Mouse (Mus musculus) CH12.LX (cell line): ENCODE results near the gene Mmrn2. TPM values are rescaled to one million over a fixed set of nuclear protein-coding genes. Genes with fewer than 3 reads are reported as not detected.

Source experiments
- DNase-seq: peaks from one replicate; pipeline ENCODE4 v3.0.0-alpha.2; 2013; ENCODE audit errors: extremely low read depth
- H3K27ac ChIP-seq: 2 replicates; pipeline ENCODE4 v1.5.1; 2012; ENCODE audit warnings: low read depth, mild to moderate bottlenecking, control low read depth, moderate library complexity; ENCODE audit not compliant: insufficient read depth
- H3K27me3 ChIP-seq: replicated peaks from 2 replicates; pipeline ENCODE3; 2012; ENCODE audit warnings: inconsistent platforms
- H3K36me3 ChIP-seq, 2 experiments: replicated peaks in 1 of 2; 2 replicates each; pipeline versions ENCODE3 to v1.6.1; 2012; ENCODE audit warnings: inconsistent platforms in 1 of 2, low read length in 1 of 2, mild to moderate bottlenecking in 1 of 2, mixed read lengths in 1 of 2, moderate library complexity in 1 of 2; ENCODE audit not compliant: control insufficient read depth in 1 of 2, insufficient read depth in 1 of 2
- H3K4me1 ChIP-seq, 2 experiments: 2 replicates each; pipeline ENCODE4 v1.6.1; 2012; ENCODE audit warnings: inconsistent platforms in 1 of 2, moderate library complexity in 1 of 2; ENCODE audit not compliant: insufficient read depth in 2 of 2, control insufficient read depth in 1 of 2
- H3K4me2 ChIP-seq: 2 replicates; pipeline ENCODE4 v1.6.1; 2012; ENCODE audit warnings: low read depth, mild to moderate bottlenecking, control low read depth; ENCODE audit not compliant: poor library complexity, insufficient read depth, severe bottlenecking
- H3K4me3 ChIP-seq, 3 experiments: fragments of 150-350 bp in 1 of 3; sonication (generic) in 1 of 3; replicated peaks in 1 of 3; 2 replicates each; pipeline versions ENCODE3 to v1.5.1; 2011 to 2012; ENCODE audit warnings: low read depth in 2 of 3, low read length in 2 of 3, mild to moderate bottlenecking in 2 of 3, moderate library complexity in 2 of 3, control low read depth in 1 of 3, improper control_type of control experiment in 1 of 3, inconsistent platforms in 1 of 3, mixed read lengths in 1 of 3; ENCODE audit not compliant: poor library complexity in 1 of 3
- H3K79me2 ChIP-seq: replicated peaks from 2 replicates; pipeline ENCODE4 v1.6.1; 2012; ENCODE audit warnings: mild to moderate bottlenecking, moderate library complexity; ENCODE audit not compliant: control insufficient read depth, poor library complexity, insufficient read depth, severe bottlenecking; ENCODE audit errors: extremely low read depth
- H3K9ac ChIP-seq: 2 replicates; pipeline ENCODE4 v1.6.1; 2012; ENCODE audit warnings: low read depth, mild to moderate bottlenecking, control low read depth, moderate library complexity; ENCODE audit not compliant: insufficient read depth
- H3K9me3 ChIP-seq: replicated peaks from 2 replicates; pipeline ENCODE3; 2012; ENCODE audit warnings: low read length, inconsistent platforms, mixed read lengths
- BHLHE40 ChIP-seq: IDR thresholded peaks from 2 replicates; pipeline ENCODE4 v1.6.1; 2011; ENCODE audit warnings: mild to moderate bottlenecking, low read depth, low read length, improper control_type of control experiment
- CHD2 ChIP-seq: IDR thresholded peaks from 2 replicates; pipeline ENCODE4 v1.6.1; 2011; ENCODE audit warnings: low read length, improper control_type of control experiment
- CTCF ChIP-seq, 2 experiments: IDR thresholded peaks in 1 of 2; conservative IDR thresholded peaks in 1 of 2; 2 replicates each; pipeline ENCODE4 v1.5.1; 2011 to 2012; ENCODE audit warnings: low read depth in 2 of 2, low read length in 2 of 2, improper control_type of control experiment in 1 of 2, inconsistent platforms in 1 of 2, mild to moderate bottlenecking in 1 of 2, moderate library complexity in 1 of 2
- E2F4 ChIP-seq: IDR thresholded peaks from 2 replicates; pipeline ENCODE4 v1.6.1; 2011; ENCODE audit warnings: low read depth, low read length, improper control_type of control experiment; ENCODE audit not compliant: insufficient replicate concordance
- ELF1 ChIP-seq: IDR thresholded peaks from 2 replicates; pipeline ENCODE4 v1.6.1; 2014; ENCODE audit warnings: low read depth, mild to moderate bottlenecking, inconsistent platforms, low read length, improper control_type of control experiment
- EP300 ChIP-seq: IDR thresholded peaks from 2 replicates; pipeline ENCODE4 v1.6.1; 2011; ENCODE audit warnings: low read length, improper control_type of control experiment
- MAZ ChIP-seq: IDR thresholded peaks from 2 replicates; pipeline ENCODE4 v1.6.1; 2012; ENCODE audit warnings: low read depth, mild to moderate bottlenecking, inconsistent platforms, low read length, improper control_type of control experiment, moderate library complexity
- MXI1 ChIP-seq: IDR thresholded peaks from 2 replicates; pipeline ENCODE4 v1.6.1; 2011; ENCODE audit warnings: mild to moderate bottlenecking, low read depth, low read length, improper control_type of control experiment
- MYC ChIP-seq: IDR thresholded peaks from 2 replicates; pipeline ENCODE4 v1.6.1; 2011; ENCODE audit warnings: low read depth, mild to moderate bottlenecking, improper control_type of control experiment, low read length
- PAX5 ChIP-seq: IDR thresholded peaks from 2 replicates; pipeline ENCODE4 v1.6.1; 2012; ENCODE audit warnings: low read length, inconsistent platforms, mixed read lengths
- RAD21 ChIP-seq: IDR thresholded peaks from 2 replicates; pipeline ENCODE4 v1.6.1; 2011; ENCODE audit warnings: low read depth, mild to moderate bottlenecking, low read length, improper control_type of control experiment, moderate library complexity
- RCOR1 ChIP-seq: conservative IDR thresholded peaks from 2 replicates; pipeline ENCODE4 v1.6.1; 2012; ENCODE audit warnings: low read depth, mild to moderate bottlenecking, inconsistent platforms, low read length, improper control_type of control experiment
- SMC3 ChIP-seq: IDR thresholded peaks from 2 replicates; pipeline ENCODE4 v1.6.1; 2011; ENCODE audit warnings: low read depth, low read length, improper control_type of control experiment
- TBP ChIP-seq: conservative IDR thresholded peaks from 2 replicates; pipeline ENCODE4 v1.6.1; 2011; ENCODE audit warnings: low read depth, low read length, improper control_type of control experiment
- USF1 ChIP-seq: IDR thresholded peaks from 2 replicates; pipeline ENCODE4 v1.6.1; 2014; ENCODE audit warnings: low read depth, mild to moderate bottlenecking, inconsistent platforms, low read length, improper control_type of control experiment
- USF2 ChIP-seq: conservative IDR thresholded peaks from 2 replicates; pipeline ENCODE4 v1.6.1; 2011; ENCODE audit warnings: low read depth, low read length, improper control_type of control experiment
- ZC3H11A ChIP-seq: IDR thresholded peaks from 2 replicates; pipeline ENCODE4 v1.6.1; 2012; ENCODE audit warnings: low read depth, mild to moderate bottlenecking, inconsistent platforms, low read length, improper control_type of control experiment
- ZMIZ1 ChIP-seq: IDR thresholded peaks from 2 replicates; pipeline ENCODE4 v1.6.1; 2012; ENCODE audit warnings: low read depth, mild to moderate bottlenecking, inconsistent platforms, low read length, improper control_type of control experiment
- dilution Hi-C: fragments of 300-500 bp; cut with MboI; formaldehyde crosslinking; loops from 2 replicates; pipeline ENCODE4 v1.14.3; 2020; ENCODE audit warnings: low sequenced_read_pairs; ENCODE audit not compliant: extremely low pct_unique_long_range_greater_than_20kb, extremely low pct_ligation_motif_present
- in situ Hi-C: fragments of 300-500 bp; cut with MboI; formaldehyde crosslinking; loops from 3 replicates; pipeline ENCODE4 v1.14.3; 2019; ENCODE audit warnings: low sequenced_read_pairs, low pct_ligation_motif_present, low pct_unique_long_range_greater_than_20kb, mixed read lengths
- polyA plus RNA-seq: library from polyadenylated mRNA; unstranded; fragments of >175 nt; gene quantifications from 2 replicates; pipeline ENCODE4 v1.2.1, GENCODE M21; 2012; ENCODE audit warnings: low read depth; ENCODE audit not compliant: insufficient read length
- total RNA-seq, 2 experiments: library from RNA; depleted of rRNA; stranded (reverse); fragments of 300-350 nt in 1 of 2; fragments of >200 nt in 1 of 2; gene quantifications; 2 replicates each; pipeline ENCODE4 v1.2.3; 2012 to 2014

Gene Mmrn2
- total and polyA plus RNA-seq, 3 experiments: 0.06 TPM; not detected in 2

DNA sequence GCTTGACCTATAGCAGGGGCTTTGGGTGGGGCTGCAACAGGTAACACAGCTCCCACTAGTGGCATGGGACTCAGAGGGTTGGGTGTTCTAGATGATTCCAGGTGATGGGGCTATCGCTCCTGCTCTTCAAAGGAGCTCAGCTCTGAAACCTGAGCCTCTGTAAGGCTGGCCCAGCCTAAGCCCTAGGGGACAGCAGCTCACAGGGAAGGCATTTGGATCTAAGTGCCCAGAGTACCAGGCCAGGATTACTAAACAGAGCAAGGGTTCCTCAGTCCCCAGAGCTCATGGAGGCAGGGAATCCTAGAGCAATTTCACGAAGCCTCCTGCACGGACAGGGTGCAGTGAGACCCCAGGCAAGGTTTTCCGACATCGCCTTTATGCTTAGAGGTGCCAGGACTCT lies 676 bp downstream of the Mmrn2 start:
- Histone ChIP-seq H3K4me2 (no peak overlapping the region), H3K27ac (no peak overlapping the region), H3K36me3 (no peaks in the 10 kb centered on the region), H3K4me1 (peaks cover 9 to 18% of the 10 kb centered on the region in 2 experiments), H3K9me3 (no peaks in the 10 kb centered on the region), H3K9ac (no peak overlapping the region), H3K4me3 (no peak overlapping the region), H3K79me2 (no peaks in the 10 kb centered on the region), H3K27me3 (no peaks in the 10 kb centered on the region)
- dilution Hi-C loops: no loop called here
- in situ Hi-C loops: loop anchor here (10.0 kb wide), 2 partner anchors 189 to 291 kb away; partner anchors contain the start of gene Anxa8
- TF ChIP-seq CHD2: no peak
- TF ChIP-seq MAZ: no peak
- TF ChIP-seq CTCF (conservative IDR thresholded peaks at IDR 0.05 in 1 of 2, IDR thresholded peaks at IDR 0.05 in 1 of 2; ENCODE audit: low read depth in 2 of 2, low read length in 2 of 2): peak in 1 of 2 experiments; percentile 53; a peak in 2 of 4 replicates
- peak; percentile 3 for TF ChIP-seq RAD21
- TF ChIP-seq E2F4: no peak
- no peak for DNase-seq

DNA sequence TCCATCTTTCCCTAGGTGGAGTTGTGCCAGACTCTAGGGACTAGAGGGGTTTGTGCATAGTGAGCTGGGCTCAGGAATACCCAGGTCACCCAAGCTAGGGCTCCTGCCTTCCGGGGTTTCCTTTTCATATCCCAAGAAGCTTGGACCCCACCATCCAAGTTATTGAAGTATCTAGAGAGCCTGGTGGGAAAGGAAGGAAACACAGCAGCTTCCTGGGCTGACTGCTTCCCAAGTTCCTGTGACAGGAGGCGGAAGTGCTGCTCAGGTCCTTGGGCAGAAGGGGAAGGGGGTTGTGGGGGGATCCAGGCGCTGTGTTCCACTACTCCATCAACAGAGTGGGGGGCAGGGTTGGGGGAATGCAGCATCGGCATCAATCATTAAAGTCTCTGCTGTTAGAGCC lies 1.9 kb downstream of the Mmrn2 start:
- no peak overlapping the region for H3K4me2 ChIP-seq
- no peak overlapping the region for H3K4me3 ChIP-seq
- H3K9ac ChIP-seq: no peak overlapping the region
- in situ Hi-C loops (loop anchor here (10.0 kb wide), 2 partner anchors 188 to 292 kb away; partner anchors contain the start of gene Anxa8), dilution Hi-C loops (no loop called here)
- no peak overlapping the region for H3K27ac ChIP-seq
- no peak for TF ChIP-seq BHLHE40
- no peak for TF ChIP-seq SMC3
- no peak for TF ChIP-seq CTCF (conservative IDR thresholded peaks at IDR 0.05 in 1 of 2, IDR thresholded peaks at IDR 0.05 in 1 of 2; ENCODE audit: low read depth in 2 of 2, low read length in 2 of 2)
- no peak for TF ChIP-seq MAZ
- no peak for TF ChIP-seq MXI1
- no peak for TF ChIP-seq TBP
- no peak for TF ChIP-seq USF2
- no peak for TF ChIP-seq RCOR1
- no peak for TF ChIP-seq MYC
- TF ChIP-seq E2F4: no peak
- TF ChIP-seq USF1: no peak
- TF ChIP-seq ELF1: no peak
- no peak for TF ChIP-seq ZMIZ1
- TF ChIP-seq ZC3H11A: no peak
- TF ChIP-seq EP300: no peak
- no peak for TF ChIP-seq PAX5
- no peaks in the 10 kb centered on the region for H3K27me3 ChIP-seq
- peaks cover 9 to 18% of the 10 kb centered on the region in 2 experiments for H3K4me1 ChIP-seq
- H3K9me3 ChIP-seq: no peaks in the 10 kb centered on the region
- no peak for DNase-seq
- H3K79me2 ChIP-seq: no peaks in the 10 kb centered on the region
- H3K36me3 ChIP-seq: no peaks in the 10 kb centered on the region
